Mouse (Mus musculus): ENCODE measurements around the gene Bcas3. TPM values are rescaled to one million over a fixed set of nuclear protein-coding genes. Genes with fewer than 3 reads are reported as not detected.
A peak's percentile ranks its signal among the peaks of the same experiment; 100 is the strongest.

Gene Bcas3
- polyA plus RNA-seq, 1 experiment, result 35.1 TPM

- Histone ChIP-seq H3K27ac (ENCODE audit: insufficient read depth, low read depth, low read length) (no peak overlapping the region), H3K4me3 (ENCODE audit: insufficient read depth, low read length) (peak overlapping the region; percentile 70), H3K4me1 (ENCODE audit: control insufficient read depth, insufficient read depth, low read length) (peaks cover 7% of the 10 kb centered on the region)
- TF ChIP-seq CTCF (IDR thresholded peaks at IDR 0.05; ENCODE audit: low read depth, low read length), result peak; percentile 68; the same call in 1 of the 2 replicates
- no peak for TF ChIP-seq POLR2A (IDR thresholded peaks at IDR 0.05; ENCODE audit: borderline replicate concordance, low read depth, low read length)
These were observed 490.4 kb downstream of the Bcas3 start for GRCm38 (mm10) chr11:85843347-85843692.

- Histone ChIP-seq H3K27ac (ENCODE audit: insufficient read depth, low read depth, low read length) (no peak overlapping the region), H3K4me1 (ENCODE audit: control insufficient read depth, insufficient read depth, low read length) (peaks cover 7% of the 10 kb centered on the region), H3K4me3 (ENCODE audit: insufficient read depth, low read length) (peak overlapping the region; percentile 70)
- TF ChIP-seq CTCF (IDR thresholded peaks at IDR 0.05; ENCODE audit: low read depth, low read length) (peak; percentile 51), POLR2A (IDR thresholded peaks at IDR 0.05; ENCODE audit: borderline replicate concordance, low read depth, low read length) (no peak)
These were observed 491.4 kb downstream of the Bcas3 start for GRCm38 (mm10) chr11:85844144-85844965.

GRCm38 (mm10) chr11:85844971-85845370, 492.0 kb downstream of the Bcas3 start:
- TF ChIP-seq POLR2A (IDR thresholded peaks at IDR 0.05; ENCODE audit: borderline replicate concordance, low read depth, low read length) (no peak), CTCF (IDR thresholded peaks at IDR 0.05; ENCODE audit: low read depth, low read length) (no peak)
- H3K27ac ChIP-seq (ENCODE audit: insufficient read depth, low read depth, low read length), result no peak overlapping the region
- H3K4me1 ChIP-seq (ENCODE audit: control insufficient read depth, insufficient read depth, low read length), result peaks cover 7% of the 10 kb centered on the region
- no peak overlapping the region for H3K4me3 ChIP-seq (ENCODE audit: insufficient read depth, low read length)

- Histone ChIP-seq H3K27ac (ENCODE audit: insufficient read depth, low read depth, low read length) (no peak overlapping the region), H3K4me3 (ENCODE audit: insufficient read depth, low read length) (no peak overlapping the region), H3K4me1 (ENCODE audit: control insufficient read depth, insufficient read depth, low read length) (peaks cover 7% of the 10 kb centered on the region)
- TF ChIP-seq POLR2A (IDR thresholded peaks at IDR 0.05; ENCODE audit: borderline replicate concordance, low read depth, low read length) (no peak), CTCF (IDR thresholded peaks at IDR 0.05; ENCODE audit: low read depth, low read length) (no peak)
These were observed 493.0 kb downstream of the Bcas3 start for GRCm38 (mm10) chr11:85845921-85846320.

- no peak for TF ChIP-seq POLR2A (IDR thresholded peaks at IDR 0.05; ENCODE audit: borderline replicate concordance, low read depth, low read length)
- no peak for TF ChIP-seq CTCF (IDR thresholded peaks at IDR 0.05; ENCODE audit: low read depth, low read length)
- Histone ChIP-seq H3K27ac (ENCODE audit: insufficient read depth, low read depth, low read length) (no peak overlapping the region), H3K4me1 (ENCODE audit: control insufficient read depth, insufficient read depth, low read length) (peaks cover 5% of the 10 kb centered on the region), H3K4me3 (ENCODE audit: insufficient read depth, low read length) (no peak overlapping the region)
These were observed 493.5 kb downstream of the Bcas3 start for GRCm38 (mm10) chr11:85846509-85846908.

- no peak overlapping the region for H3K4me3 ChIP-seq (ENCODE audit: insufficient read depth, low read length)
- TF ChIP-seq CTCF (IDR thresholded peaks at IDR 0.05; ENCODE audit: low read depth, low read length) (peak; percentile 69), POLR2A (IDR thresholded peaks at IDR 0.05; ENCODE audit: borderline replicate concordance, low read depth, low read length) (no peak)
- H3K27ac ChIP-seq (ENCODE audit: insufficient read depth, low read depth, low read length), result no peak overlapping the region
- no peaks in the 10 kb centered on the region for H3K4me1 ChIP-seq (ENCODE audit: control insufficient read depth, insufficient read depth, low read length)
These were observed 496.1 kb downstream of the Bcas3 start for GRCm38 (mm10) chr11:85849037-85849436.

- Histone ChIP-seq H3K4me3 (ENCODE audit: insufficient read depth, low read length) (no peak within 1 kb of the TSS), H3K27ac (ENCODE audit: insufficient read depth, low read depth, low read length) (no peak within 1 kb of the TSS), H3K4me1 (ENCODE audit: control insufficient read depth, insufficient read depth, low read length) (no peaks in the 10 kb centered on the region)
- no peak for TF ChIP-seq POLR2A (IDR thresholded peaks at IDR 0.05; ENCODE audit: borderline replicate concordance, low read depth, low read length)
- TF ChIP-seq CTCF (IDR thresholded peaks at IDR 0.05; ENCODE audit: low read depth, low read length), result no peak
These were observed 497.3 kb downstream of the Bcas3 start, which contains the start of gene Gm11444 for GRCm38 (mm10) chr11:85850233-85850632. Gene Gm11444 (minus strand): TSS chr11:85850333.

- Histone ChIP-seq H3K4me1 (ENCODE audit: control insufficient read depth, insufficient read depth, low read length) (no peaks in the 10 kb centered on the region), H3K27ac (ENCODE audit: insufficient read depth, low read depth, low read length) (no peak overlapping the region), H3K4me3 (ENCODE audit: insufficient read depth, low read length) (no peak overlapping the region)
- peak; percentile 42 for TF ChIP-seq CTCF (IDR thresholded peaks at IDR 0.05; ENCODE audit: low read depth, low read length)
- no peak for TF ChIP-seq POLR2A (IDR thresholded peaks at IDR 0.05; ENCODE audit: borderline replicate concordance, low read depth, low read length)
These were observed 497.8 kb downstream of the Bcas3 start for GRCm38 (mm10) chr11:85850758-85851157.

- no peak overlapping the region for H3K27ac ChIP-seq (ENCODE audit: insufficient read depth, low read depth, low read length)
- TF ChIP-seq POLR2A (IDR thresholded peaks at IDR 0.05; ENCODE audit: borderline replicate concordance, low read depth, low read length) (no peak), CTCF (IDR thresholded peaks at IDR 0.05; ENCODE audit: low read depth, low read length) (no peak)
- H3K4me3 ChIP-seq (ENCODE audit: insufficient read depth, low read length), result no peak overlapping the region
- no peaks in the 10 kb centered on the region for H3K4me1 ChIP-seq (ENCODE audit: control insufficient read depth, insufficient read depth, low read length)
These were observed 505.2 kb downstream of the Bcas3 start for GRCm38 (mm10) chr11:85857997-85858698.

- TF ChIP-seq POLR2A (IDR thresholded peaks at IDR 0.05; ENCODE audit: borderline replicate concordance, low read depth, low read length), result no peak
- peak; percentile 70 for TF ChIP-seq CTCF (IDR thresholded peaks at IDR 0.05; ENCODE audit: low read depth, low read length)
- no peaks in the 10 kb centered on the region for H3K4me1 ChIP-seq (ENCODE audit: control insufficient read depth, insufficient read depth, low read length)
- no peak overlapping the region for H3K4me3 ChIP-seq (ENCODE audit: insufficient read depth, low read length)
- H3K27ac ChIP-seq (ENCODE audit: insufficient read depth, low read depth, low read length), result no peak overlapping the region
These were observed 511.4 kb downstream of the Bcas3 start for GRCm38 (mm10) chr11:85864363-85864762.

Other genes with a start within 250 kb of the Bcas3 start
- gene Usp32, start 213.0 kb upstream of the Bcas3 start, polyA plus RNA-seq (2012; ENCODE audit: insufficient read depth, insufficient read length, missing spikeins), result 23.2 and 35.1 TPM in 2 replicates
- not detected in 2 replicates for gene 1700125H20Rik, start 182.8 kb upstream of the Bcas3 start, polyA plus RNA-seq (2012; ENCODE audit: insufficient read depth, insufficient read length, missing spikeins)
- 14.9 and 15.5 TPM in 2 replicates for gene Appbp2, start 118.0 kb upstream of the Bcas3 start, polyA plus RNA-seq (2012; ENCODE audit: insufficient read depth, insufficient read length, missing spikeins)
- 12.2 and 14.0 TPM in 2 replicates for gene Ppm1d, start 41.9 kb upstream of the Bcas3 start, polyA plus RNA-seq (2012; ENCODE audit: insufficient read depth, insufficient read length, missing spikeins)